Mouse (Mus musculus) cortical plate, adult 2 months (tissue): ENCODE measurements at regions not wholly inside any gene's neighbourhood (a gene's known extent, or its start where the extent isn't known, plus 50 kb on each side); places are given as distances from the start of the nearest gene placed in this dataset.

Source experiments
- CTCF ChIP-seq: fragments of 200-500 bp; IDR thresholded peaks from 2 replicates; pipeline ENCODE4 v1.5.1; 2011; ENCODE audit warnings: mild to moderate bottlenecking, control low read depth, low read length; ENCODE audit not compliant: insufficient read depth; ENCODE audit errors: extremely low read depth
- POLR2A ChIP-seq: fragments of 200-500 bp; IDR thresholded peaks from 2 replicates; pipeline ENCODE4 v1.6.1; 2011; ENCODE audit warnings: mild to moderate bottlenecking, low read length, control low read depth; ENCODE audit not compliant: insufficient read depth; ENCODE audit errors: extremely low read depth

DNA sequence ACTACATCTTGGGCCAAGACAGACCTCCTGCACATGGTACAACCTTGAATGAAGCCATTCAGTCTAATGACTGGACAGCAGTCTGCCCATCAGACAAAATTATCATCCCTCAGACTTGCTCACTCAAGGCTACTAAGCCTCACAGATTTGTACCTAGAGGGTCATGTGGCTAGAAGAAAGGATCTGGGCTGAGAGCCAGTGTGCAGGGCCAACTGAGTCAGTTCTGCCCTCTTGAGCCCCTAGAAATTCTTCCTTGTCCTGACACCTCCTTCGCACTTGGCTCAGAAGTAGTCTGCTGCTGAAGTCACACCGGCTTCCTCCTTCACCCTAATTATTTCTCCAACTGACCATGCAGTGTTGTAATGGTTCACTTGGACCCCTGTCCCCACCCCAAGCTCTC is 207.5 kb downstream of the Qk start:
- no peak for TF ChIP-seq CTCF
- no peak for TF ChIP-seq POLR2A
